Mouse (Mus musculus) 3134 (cell line): ENCODE measurements around the gene Poll.

Source experiments
- DNase-seq: peaks from one replicate; pipeline ENCODE4 v3.0.0-alpha.2; 2011; ENCODE audit warnings: low spot score; ENCODE audit not compliant: insufficient read length; ENCODE audit errors: extremely low read depth

The Poll gene

GRCm38 (mm10) chr19:45578976-45579375 lies 18.6 kb upstream of the Poll start:
- DNase-seq, result no peak

- no peak for DNase-seq
These were observed 16.9 kb upstream of the Poll start for GRCm38 (mm10) chr19:45577141-45577750.

- DNase-seq, result no peak
These were observed 15.3 kb upstream of the Poll start for GRCm38 (mm10) chr19:45575632-45576001.

GRCm38 (mm10) chr19:45574941-45575631 lies 14.8 kb upstream of the Poll start:
- DNase-seq, result no peak

- DNase-seq, result no peak
These were observed 14.1 kb upstream of the Poll start for GRCm38 (mm10) chr19:45574339-45574898.

GRCm38 (mm10) chr19:45573861-45574267 lies 13.5 kb upstream of the Poll start:
- DNase-seq, result peak; percentile 62

GRCm38 (mm10) chr19:45573033-45573432 lies 12.7 kb upstream of the Poll start:
- no peak for DNase-seq

GRCm38 (mm10) chr19:45567367-45567766 lies 7.0 kb upstream of the Poll start:
- DNase-seq, result no peak

GRCm38 (mm10) chr19:45565925-45566715 lies 5.8 kb upstream of the Poll start:
- no peak for DNase-seq

- DNase-seq, result no peak
These were observed 6.2 kb downstream of the Poll start for GRCm38 (mm10) chr19:45554136-45554535.

GRCm38 (mm10) chr19:45552187-45552586 lies 8.1 kb downstream of the Poll start:
- DNase-seq, result no peak

GRCm38 (mm10) chr19:45549948-45550347 lies 10.4 kb downstream of the Poll start:
- DNase-seq, result no peak

GRCm38 (mm10) chr19:45549128-45549915 lies 11.0 kb downstream of the Poll start:
- DNase-seq, result no peak

- DNase-seq, result peak; percentile 42
These were observed 12.1 kb downstream of the Poll start for GRCm38 (mm10) chr19:45548196-45548595.

- DNase-seq, result peak; percentile 74
These were observed 15.4 kb downstream of the Poll start for GRCm38 (mm10) chr19:45544925-45545321.

- DNase-seq, result no peak
These were observed 16.0 kb downstream of the Poll start for GRCm38 (mm10) chr19:45544152-45544924.

- DNase-seq, result no peak
These were observed 18.3 kb downstream of the Poll start for GRCm38 (mm10) chr19:45542061-45542460.

GRCm38 (mm10) chr19:45541409-45542041 lies 18.8 kb downstream of the Poll start:
- DNase-seq, result no peak

GRCm38 (mm10) chr19:45540657-45541408 lies 19.5 kb downstream of the Poll start:
- DNase-seq, result no peak
